Mouse (Mus musculus) liver, embryonic 15.5 days (tissue): Measurements from ENCODE around the gene Bloc1s2. TPM values are rescaled to one million over a fixed set of nuclear protein-coding genes. Genes with fewer than 3 reads are reported as not detected.
A peak's percentile ranks its signal among the peaks of the same experiment; 100 is the strongest.

Experiments
- ATAC-seq: fragments of 200-750 bp; cut with Nextera tagmentation; 2 replicates; pipeline ENCODE4 v1.8.0; 2017; ENCODE audit warnings: moderate number of reproducible peaks, mild to moderate bottlenecking, moderate library complexity; ENCODE audit not compliant: insufficient read depth
- H3K27ac ChIP-seq: fragments of 300-500 bp; sonication (generic); replicated peaks from 2 replicates; pipeline ENCODE4 v1.5.1; 2015; ENCODE audit warnings: mild to moderate bottlenecking, inconsistent platforms
- H3K27me3 ChIP-seq: fragments of 300-500 bp; sonication (generic); 2 replicates; pipeline ENCODE4 v1.6.1; 2015; ENCODE audit warnings: mild to moderate bottlenecking, inconsistent platforms
- H3K36me3 ChIP-seq: fragments of 300-500 bp; sonication (generic); replicated peaks from 2 replicates; pipeline ENCODE4 v1.6.1; 2015; ENCODE audit warnings: moderate library complexity, mild to moderate bottlenecking, inconsistent platforms
- H3K4me1 ChIP-seq: fragments of 300-500 bp; sonication (generic); replicated peaks from 2 replicates; pipeline ENCODE4 v1.6.1; 2015; ENCODE audit warnings: inconsistent platforms
- H3K4me2 ChIP-seq: fragments of 300-500 bp; sonication (generic); 2 replicates; pipeline ENCODE4 v1.6.1; 2015; ENCODE audit warnings: moderate library complexity, mild to moderate bottlenecking, inconsistent platforms
- H3K4me3 ChIP-seq: fragments of 300-500 bp; sonication (generic); replicated peaks from 2 replicates; pipeline ENCODE4 v1.5.1; 2015; ENCODE audit warnings: mild to moderate bottlenecking, inconsistent platforms
- H3K9ac ChIP-seq: fragments of 300-500 bp; sonication (generic); 2 replicates; pipeline ENCODE4 v1.6.1; 2015; ENCODE audit warnings: moderate library complexity, mild to moderate bottlenecking, inconsistent platforms
- H3K9me3 ChIP-seq: fragments of 300-500 bp; sonication (generic); replicated peaks from 2 replicates; pipeline ENCODE4 v1.6.1; 2016; ENCODE audit warnings: inconsistent platforms
- WGBS: fragments of 180-500 bp; shearing (Covaris S2); methylation state at CpG from one replicate; pipeline ENCODE4 v1.1.7; 2015; ENCODE audit warnings: mixed read lengths; ENCODE audit not compliant: insufficient replicate concordance; 5-methylcytosine and 5-hydroxymethylcytosine counted together
- polyA plus RNA-seq: library from polyadenylated mRNA; unstranded; fragments of >200 nt; fragmentation: Nextera tagmentation; extraction: Ambion mirVana; gene quantifications from 2 replicates; pipeline ENCODE4 v1.2.1, GENCODE M21; 2015

Gene Bloc1s2
- polyA plus RNA-seq, 1 experiment from 2014 or later, result 35.1 TPM

DNA sequence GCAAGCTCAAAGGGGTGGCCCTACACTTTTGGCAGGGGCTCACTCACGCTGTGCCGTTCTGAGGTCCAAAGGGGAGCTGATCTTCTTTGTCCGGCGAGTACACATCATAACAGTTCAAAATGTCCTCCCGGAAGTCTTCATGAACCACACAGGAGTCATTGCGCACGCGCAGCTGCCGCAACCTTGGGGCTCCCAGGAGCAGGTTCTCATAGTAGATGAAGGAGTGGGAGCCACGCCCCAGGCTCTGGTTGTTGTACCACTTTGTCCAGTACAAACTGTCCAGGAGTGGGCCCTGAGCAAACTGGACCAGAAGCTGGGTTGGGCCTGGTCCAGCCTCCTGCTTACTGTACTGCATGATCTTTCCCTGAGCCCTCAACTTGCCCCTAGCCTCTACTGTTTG, 10.8 kb upstream of the Bloc1s2 start:
- 74% methylated on average over 10 of the region's 10 CpGs for WGBS
- no peak overlapping the region for H3K9ac ChIP-seq
- no peaks in the 10 kb centered on the region for H3K4me1 ChIP-seq
- H3K36me3 ChIP-seq, result no peaks in the 10 kb centered on the region
- peaks cover 46% of the 10 kb centered on the region for H3K27me3 ChIP-seq
- H3K27ac ChIP-seq, result no peak overlapping the region
- H3K4me2 ChIP-seq, result no peak overlapping the region
- H3K4me3 ChIP-seq, result no peak overlapping the region
- no peaks in the 10 kb centered on the region for H3K9me3 ChIP-seq
- no peak for ATAC-seq

DNA sequence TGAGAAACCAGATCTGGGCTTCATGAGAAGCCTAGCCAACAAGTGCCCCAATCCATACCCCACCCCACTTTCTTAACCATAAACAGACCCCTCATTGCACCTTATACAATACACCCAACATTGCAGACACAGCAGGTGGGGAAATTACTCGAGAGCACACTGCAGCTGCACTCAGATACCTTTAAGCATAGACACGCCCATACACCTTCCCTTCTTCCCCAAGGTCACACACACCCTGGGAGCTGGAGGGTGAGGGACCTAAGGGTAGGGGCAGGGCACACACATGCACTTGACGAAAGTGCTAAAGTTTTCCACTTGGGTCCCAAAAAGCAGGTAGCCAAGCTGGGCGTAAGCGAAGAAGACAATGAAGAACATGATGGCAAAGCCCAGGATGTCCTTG, 7.5 kb upstream of the Bloc1s2 start:
- no peaks in the 10 kb centered on the region for H3K9me3 ChIP-seq
- 66% methylated on average over 5 of the region's 5 CpGs for WGBS
- no peak for ATAC-seq
- peaks cover 61% of the 10 kb centered on the region for H3K27me3 ChIP-seq
- no peak overlapping the region for H3K4me3 ChIP-seq
- H3K27ac ChIP-seq, result no peak overlapping the region
- H3K36me3 ChIP-seq, result no peaks in the 10 kb centered on the region
- H3K4me1 ChIP-seq, result no peaks in the 10 kb centered on the region
- no peak overlapping the region for H3K9ac ChIP-seq
- H3K4me2 ChIP-seq, result no peak overlapping the region

DNA sequence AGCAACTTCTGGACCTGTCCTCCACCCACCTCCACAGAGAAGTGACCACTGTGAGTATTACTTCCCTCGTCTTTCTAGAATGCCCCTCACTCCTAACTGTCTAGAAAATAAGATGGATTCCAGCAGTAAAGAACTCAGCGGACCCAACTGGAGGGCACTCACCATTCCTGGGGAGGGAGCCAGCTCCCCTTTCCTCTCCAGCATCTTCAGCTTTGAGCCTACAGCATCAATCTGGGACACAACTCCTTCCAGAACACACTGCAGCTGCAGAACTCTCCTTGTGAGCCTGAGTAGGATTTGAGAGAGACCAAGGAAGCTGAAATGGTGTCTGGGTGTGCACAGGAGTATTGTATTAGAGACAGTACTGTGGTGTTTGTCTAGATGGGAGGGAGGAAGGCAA, 2.7 kb upstream of the Bloc1s2 start:
- no peak overlapping the region for H3K4me3 ChIP-seq
- 49% methylated on average over 2 of the region's 2 CpGs for WGBS
- ATAC-seq, result no peak
- H3K9me3 ChIP-seq, result no peaks in the 10 kb centered on the region
- H3K36me3 ChIP-seq, result no peaks in the 10 kb centered on the region
- no peak overlapping the region for H3K4me2 ChIP-seq
- no peak overlapping the region for H3K27ac ChIP-seq
- H3K9ac ChIP-seq, result no peak overlapping the region
- peaks cover 40% of the 10 kb centered on the region for H3K27me3 ChIP-seq
- peaks cover 25% of the 10 kb centered on the region for H3K4me1 ChIP-seq

DNA sequence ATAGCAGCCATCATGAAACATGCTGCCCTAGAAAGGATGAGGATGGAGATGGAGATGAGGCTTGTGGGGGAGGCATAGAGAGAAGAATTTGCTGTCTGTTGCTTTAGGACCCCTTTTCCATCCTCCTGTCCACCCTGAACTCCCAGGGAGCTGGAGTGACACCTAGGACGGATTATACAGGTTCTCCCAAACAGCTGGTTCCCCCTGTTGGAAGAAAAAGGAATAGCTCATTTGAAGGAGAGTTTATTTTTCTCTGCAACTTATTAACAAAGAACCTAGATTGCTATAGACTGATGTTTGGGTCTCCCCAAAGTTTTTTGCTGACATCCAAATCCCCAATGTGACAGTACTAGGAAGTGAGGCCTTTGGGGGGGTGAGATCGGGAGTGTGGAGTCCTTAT, 2.1 kb upstream of the Bloc1s2 start:
- Histone ChIP-seq H3K4me3 (no peak overlapping the region), H3K9me3 (no peaks in the 10 kb centered on the region), H3K36me3 (peaks cover 5% of the 10 kb centered on the region), H3K27ac (no peak overlapping the region), H3K27me3 (peaks cover 36% of the 10 kb centered on the region), H3K4me2 (no peak overlapping the region), H3K9ac (no peak overlapping the region), H3K4me1 (peaks cover 25% of the 10 kb centered on the region)
- WGBS, result 14% methylated on average over 2 of the region's 2 CpGs
- no peak for ATAC-seq

DNA sequence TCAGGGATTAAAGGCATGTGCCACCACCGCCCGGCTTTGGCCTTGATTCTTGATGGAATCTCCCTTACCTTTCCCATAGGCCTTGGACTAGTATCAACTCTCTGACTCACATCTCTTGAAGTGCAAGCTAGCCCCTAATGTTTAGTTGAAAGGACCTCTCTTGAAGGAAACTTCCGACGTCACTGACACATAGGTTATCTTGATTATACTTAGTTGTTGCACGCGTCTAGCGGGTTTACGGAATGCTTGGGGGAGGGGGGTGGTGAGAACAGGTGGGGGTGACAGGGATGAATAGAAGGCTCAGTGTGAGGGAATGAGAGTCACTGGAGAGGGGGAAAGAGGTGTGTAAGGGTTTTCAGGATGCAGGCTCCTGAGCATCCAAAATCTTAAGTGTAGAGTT, 705 bp upstream of the Bloc1s2 start:
- no peak for ATAC-seq
- Histone ChIP-seq H3K4me1 (peaks cover 25% of the 10 kb centered on the region), H3K27me3 (peaks cover 25% of the 10 kb centered on the region), H3K36me3 (peaks cover 19% of the 10 kb centered on the region), H3K9me3 (no peaks in the 10 kb centered on the region), H3K9ac (no peak overlapping the region), H3K27ac (no peak overlapping the region), H3K4me3 (no peak overlapping the region), H3K4me2 (0 out of 2 replicates have a peak overlapping the region, but pooled peaks have one; percentile 88)
- 90% methylated on average over 8 of the region's 8 CpGs for WGBS

DNA sequence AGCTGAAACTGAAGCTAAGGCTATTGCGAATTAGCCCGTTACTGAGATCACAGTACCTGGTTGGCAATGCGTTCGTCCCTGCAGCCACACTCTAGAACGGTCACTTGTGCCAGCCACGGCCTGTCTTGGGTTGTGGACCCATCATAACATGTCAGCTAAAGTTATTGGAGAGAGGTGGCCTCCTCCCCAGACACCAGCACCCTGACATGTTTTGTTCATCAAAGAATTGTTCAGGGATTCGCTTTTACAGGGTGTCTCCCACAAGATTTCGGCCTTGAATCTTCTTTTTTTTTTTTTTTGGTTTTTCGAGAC, 278 bp upstream of the Bloc1s2 start:
- 54% methylated on average over 9 of the region's 9 CpGs for WGBS

DNA sequence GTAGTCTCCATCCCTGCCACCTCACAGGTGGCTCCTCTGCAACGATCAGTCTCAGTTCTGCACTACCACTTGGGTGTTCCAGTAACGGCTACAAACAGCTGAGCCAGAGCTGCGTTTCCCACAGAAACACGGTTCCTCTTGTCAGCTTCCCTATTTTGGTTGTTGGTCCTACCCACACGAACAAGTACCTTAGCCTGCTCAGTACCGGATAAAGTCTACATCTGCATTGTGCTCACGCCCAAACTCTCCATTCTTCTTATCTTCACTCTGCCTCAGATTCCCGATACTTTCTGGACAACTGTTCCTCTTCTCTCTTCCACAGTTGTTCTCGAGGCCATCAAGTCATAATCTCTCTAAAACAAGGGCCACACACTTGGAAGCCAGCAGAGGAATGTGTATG, 1.9 kb downstream of the Bloc1s2 start:
- no peak overlapping the region for H3K27ac ChIP-seq
- WGBS, result 31% methylated on average over 9 of the region's 9 CpGs
- H3K4me2 ChIP-seq, result no peak overlapping the region

More for the DNA sequence above, 278 bp upstream of the Bloc1s2 start:
- peak; percentile 9; the same call in 1 of the 2 replicates for ATAC-seq
- Histone ChIP-seq H3K27ac (peak overlapping the region; percentile 43; the same call in 1 of the 2 replicates), H3K27me3 (peaks cover 23% of the 10 kb centered on the region), H3K9me3 (no peaks in the 10 kb centered on the region), H3K4me1 (peaks cover 25% of the 10 kb centered on the region), H3K9ac (peak overlapping the region; percentile 65; the same call in 1 of the 2 replicates), H3K4me2 (peak overlapping the region; percentile 88), H3K36me3 (peaks cover 23% of the 10 kb centered on the region), H3K4me3 (peak overlapping the region; percentile 78)

DNA sequence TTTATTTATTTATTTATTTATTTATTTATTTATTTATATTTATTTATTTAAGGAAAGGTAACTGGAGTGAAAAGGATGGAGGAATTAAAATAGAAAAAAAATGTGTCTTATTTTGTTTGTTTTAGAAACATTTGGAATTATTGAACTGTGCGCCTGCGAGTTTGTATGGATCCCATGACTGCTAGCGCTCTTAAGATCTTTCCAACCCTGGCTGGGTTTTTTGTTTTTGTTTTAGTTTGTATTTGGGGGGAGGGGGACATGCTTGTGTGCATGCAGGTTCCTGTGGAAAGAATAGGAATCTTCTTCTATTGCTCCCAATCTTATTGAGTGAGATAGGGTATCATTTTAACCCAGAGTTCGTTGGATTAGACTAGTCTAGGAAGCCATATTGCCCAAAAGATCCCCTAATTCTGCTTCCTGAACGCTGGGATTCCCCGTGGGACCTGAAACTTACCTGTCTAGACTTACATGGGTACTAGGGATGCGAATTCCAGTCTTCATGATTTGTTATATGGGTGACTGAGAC, 10.2 kb downstream of the Bloc1s2 start:
- WGBS, result 29% methylated on average over 7 of the region's 7 CpGs
- H3K9ac ChIP-seq, result peak overlapping the region; percentile 37; the same call in 1 of the 2 replicates
- ATAC-seq, result no peak

More for the DNA sequence above, 1.9 kb downstream of the Bloc1s2 start:
- Histone ChIP-seq H3K27me3 (peaks cover 5% of the 10 kb centered on the region; the same call in 1 of the 2 replicates), H3K36me3 (peaks cover 40% of the 10 kb centered on the region), H3K4me3 (no peak overlapping the region), H3K4me1 (peaks cover 25% of the 10 kb centered on the region), H3K9me3 (no peaks in the 10 kb centered on the region), H3K9ac (no peak overlapping the region)
- no peak for ATAC-seq

DNA sequence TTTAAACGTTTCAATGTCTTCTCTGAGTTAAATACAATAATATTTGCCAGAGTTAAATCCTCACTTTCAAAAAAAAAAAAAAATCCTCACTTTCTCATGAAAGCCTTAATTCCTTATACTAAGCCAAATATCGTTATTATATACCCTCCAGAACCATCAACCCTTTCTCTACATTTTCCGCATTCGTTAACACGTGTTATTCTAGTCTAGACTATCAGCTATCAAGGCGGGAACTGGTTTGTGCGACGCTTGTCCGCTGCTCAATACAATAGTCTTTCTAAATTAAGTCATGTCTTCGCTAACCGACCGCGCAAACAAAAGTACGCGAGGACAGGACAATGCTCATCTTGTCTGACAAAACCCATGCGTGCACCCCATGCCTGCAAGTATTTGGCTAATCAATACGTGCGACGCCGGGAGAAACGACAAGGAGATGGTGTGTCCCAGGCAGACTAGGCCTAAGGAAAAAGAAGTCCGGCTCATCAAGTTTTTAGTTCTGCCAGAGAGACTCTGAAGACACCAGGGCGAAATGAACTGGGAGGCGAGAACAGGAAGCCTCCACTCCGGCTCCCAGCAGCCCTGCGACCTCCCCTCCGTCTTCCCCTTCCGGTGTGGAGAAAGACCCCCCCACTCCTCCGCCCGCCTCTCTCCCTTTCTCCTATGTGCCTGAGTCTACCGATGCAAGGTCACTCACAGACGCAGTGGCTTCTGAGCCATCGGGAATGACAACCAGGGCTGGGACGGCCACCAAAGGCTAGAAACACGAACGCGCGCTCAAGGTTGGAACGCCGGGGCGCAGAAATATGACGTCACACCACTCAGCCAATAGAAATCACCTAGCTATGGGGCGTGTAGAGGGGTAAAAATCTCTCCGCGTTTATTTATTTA, 10.9 kb downstream of the Bloc1s2 start, which contains the start of gene Cwf19l1:
Gene Cwf19l1, minus strand, starts transcription at position 805 of the 888 bp plus-strand sequence.
- Histone ChIP-seq H3K9me3 (no peaks in the 10 kb centered on the region), H3K27ac (peak within 1 kb of the TSS; percentile 77), H3K27me3 (no peaks in the 10 kb centered on the region), H3K36me3 (peaks cover 45% of the 10 kb centered on the region), H3K9ac (peak within 1 kb of the TSS; percentile 64), H3K4me1 (peaks cover 23% of the 10 kb centered on the region), H3K4me3 (peak within 1 kb of the TSS; percentile 72), H3K4me2 (peak within 1 kb of the TSS; percentile 80)
- WGBS, result under 1% methylated on average over 45 of the region's 45 CpGs
- ATAC-seq, result peak; percentile 90

More for the DNA sequence above, 10.2 kb downstream of the Bloc1s2 start:
- Histone ChIP-seq H3K4me1 (peaks cover 23% of the 10 kb centered on the region), H3K36me3 (peaks cover 42% of the 10 kb centered on the region), H3K27me3 (no peaks in the 10 kb centered on the region), H3K27ac (peak overlapping the region; percentile 26; the same call in 1 of the 2 replicates), H3K4me2 (peak overlapping the region; percentile 80), H3K9me3 (no peaks in the 10 kb centered on the region), H3K4me3 (peak overlapping the region; percentile 72)

DNA sequence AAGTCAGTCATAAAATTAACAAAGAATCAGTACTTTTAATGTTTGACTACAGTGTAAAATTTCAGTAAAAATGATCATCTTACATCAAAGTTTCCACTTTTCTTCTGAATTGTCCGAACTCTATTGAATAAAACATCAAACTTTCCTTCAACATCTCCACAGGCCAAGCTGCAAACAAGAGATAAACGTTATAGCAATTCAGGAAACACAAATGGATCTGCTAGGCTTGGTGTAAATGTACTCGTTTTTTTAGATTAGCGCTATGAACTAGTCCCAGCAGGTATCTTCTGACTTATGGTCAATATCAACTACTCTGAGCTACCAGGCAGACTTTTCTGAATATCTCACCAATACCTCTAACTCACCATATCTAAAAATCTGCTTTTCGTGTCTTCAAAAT, 13.3 kb downstream of the Bloc1s2 start:
- no peaks in the 10 kb centered on the region for H3K9me3 ChIP-seq
- H3K4me2 ChIP-seq, result no peak overlapping the region
- WGBS, result 62% methylated on average over 5 of the region's 5 CpGs
- ATAC-seq, result no peak
- H3K36me3 ChIP-seq, result peaks cover 48% of the 10 kb centered on the region
- no peaks in the 10 kb centered on the region for H3K27me3 ChIP-seq
- H3K4me3 ChIP-seq, result no peak overlapping the region
- H3K9ac ChIP-seq, result no peak overlapping the region
- no peak overlapping the region for H3K27ac ChIP-seq
- peaks cover 23% of the 10 kb centered on the region for H3K4me1 ChIP-seq

DNA sequence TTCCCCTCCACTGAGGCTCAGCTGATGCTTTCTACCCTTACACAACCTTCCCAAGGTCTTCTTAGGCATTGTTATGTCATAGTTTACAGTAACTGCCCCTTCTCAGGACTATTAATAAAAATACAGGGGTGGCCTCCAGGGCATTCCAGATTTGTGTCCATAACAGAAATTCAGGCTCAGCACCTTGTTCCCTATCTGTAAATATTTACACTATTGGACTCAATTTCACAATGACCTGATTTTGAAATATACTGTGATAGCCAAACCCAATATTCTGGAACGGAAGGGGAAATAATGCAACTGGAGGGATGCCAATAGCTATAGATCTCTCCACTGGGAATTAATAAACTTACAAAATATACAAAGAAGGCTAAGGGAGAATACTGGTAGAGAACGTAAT, 17.7 kb downstream of the Bloc1s2 start:
- Histone ChIP-seq H3K9ac (no peak overlapping the region), H3K4me2 (no peak overlapping the region), H3K9me3 (no peaks in the 10 kb centered on the region), H3K27ac (no peak overlapping the region; the same call in 1 of the 2 replicates), H3K27me3 (no peaks in the 10 kb centered on the region), H3K4me3 (no peak overlapping the region), H3K36me3 (peaks cover 88% of the 10 kb centered on the region), H3K4me1 (peaks cover 7% of the 10 kb centered on the region)
- WGBS, result 76% methylated on average over 2 of the region's 2 CpGs
- ATAC-seq, result no peak
